Mouse (Mus musculus) E14TG2a.4 (cell line): ENCODE data around the gene Pfdn5.

Experiments
- CTCF ChIP-seq: conservative IDR thresholded peaks from 2 replicates; pipeline ENCODE4 v1.5.1; 2014; ENCODE audit warnings: low read length
- NANOG ChIP-seq: IDR thresholded peaks from 2 replicates; pipeline ENCODE4 v1.6.1; 2014; ENCODE audit warnings: borderline replicate concordance, low read length, mixed read lengths

- TF ChIP-seq CTCF, result peak; percentile 50
- TF ChIP-seq NANOG, result no peak
These were observed 9.7 kb upstream of the Pfdn5 start for GRCm38 (mm10) chr15:102316263-102316662.
